Mouse (Mus musculus) cerebellum, adult 2 months (tissue): Measurements from ENCODE around the gene Ang6. TPM values are rescaled to one million over a fixed set of nuclear protein-coding genes. Genes with fewer than 3 reads are reported as not detected.
"Not testable (repeated sequence)": the region's sequence is repeated elsewhere in the genome, so short reads cannot be mapped to it uniquely, and the experiment has no call there.

Experiments used
- DNase-seq, 2 experiments: peaks; one replicate each; pipeline ENCODE4 v3.0.0; 2021
- H3K27ac ChIP-seq: fragments of 200-500 bp; 2 replicates; pipeline ENCODE4 v1.5.1; 2012; ENCODE audit warnings: low read length, control low read depth, inconsistent platforms; ENCODE audit not compliant: insufficient read depth
- H3K27me3 ChIP-seq: fragments of 200-500 bp; 2 replicates; pipeline ENCODE4 v1.6.1; 2012; ENCODE audit warnings: inconsistent platforms, mild to moderate bottlenecking, low read length, moderate library complexity; ENCODE audit not compliant: control insufficient read depth, insufficient read depth
- H3K4me1 ChIP-seq: fragments of 200-500 bp; 2 replicates; pipeline ENCODE4 v1.6.1; 2011; ENCODE audit warnings: low read length; ENCODE audit not compliant: control insufficient read depth, insufficient read depth
- H3K4me3 ChIP-seq: fragments of 200-500 bp; replicated peaks from 2 replicates; pipeline ENCODE3; 2011; ENCODE audit warnings: mild to moderate bottlenecking, low read depth, low read length, control low read depth; ENCODE audit not compliant: insufficient read depth
- CTCF ChIP-seq: fragments of 200-500 bp; IDR thresholded peaks from 2 replicates; pipeline ENCODE4 v1.5.1; 2011; ENCODE audit warnings: low read depth, mild to moderate bottlenecking, control low read depth, low read length, moderate library complexity, borderline replicate concordance; ENCODE audit not compliant: insufficient read depth
- POLR2A ChIP-seq: fragments of 200-500 bp; IDR thresholded peaks from 2 replicates; pipeline ENCODE4 v1.6.1; 2011; ENCODE audit warnings: low read length, control low read depth, borderline replicate concordance; ENCODE audit not compliant: insufficient read depth
- WGBS: fragments of 180-500 bp; shearing (Covaris S2); methylation state at CpG from one replicate; pipeline ENCODE4 v1.1.7; 2018; 5-methylcytosine and 5-hydroxymethylcytosine counted together
- polyA plus RNA-seq: library from polyadenylated mRNA; depleted of rRNA; stranded (reverse); fragments of >200 nt; gene quantifications from 2 replicates; pipeline ENCODE4 v1.2.3, GENCODE M21; 2012; rRNA removed

Ang6 gene
- polyA plus RNA-seq, 1 experiment, result not detected

DNA sequence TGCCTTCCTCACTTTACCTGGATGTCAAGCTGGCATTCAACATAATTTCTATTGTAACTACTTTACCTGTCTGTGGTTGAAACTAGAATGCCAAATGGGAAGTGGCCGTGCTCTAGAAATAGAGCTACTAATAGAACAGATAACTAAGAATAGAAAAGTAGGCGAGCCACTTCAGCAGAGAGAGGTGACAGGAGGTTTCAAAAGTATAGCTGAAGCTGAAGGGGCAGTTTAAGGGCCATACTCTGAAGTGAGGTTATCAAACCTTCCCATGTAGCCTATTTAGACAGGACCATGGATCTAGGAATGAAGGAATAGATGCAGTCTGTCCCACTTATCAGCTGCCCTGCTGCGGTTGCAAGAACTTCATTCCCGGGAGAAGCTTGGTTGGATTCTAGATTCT, 18.6 kb downstream of the Ang6 start:
- H3K27ac ChIP-seq, result no peak overlapping the region
- 69% methylated on average over 4 of the region's 4 CpGs for WGBS
- H3K4me3 ChIP-seq, result no peak overlapping the region
- no peak for DNase-seq
- H3K4me1 ChIP-seq, result no peaks in the 10 kb centered on the region
- no peaks in the 10 kb centered on the region for H3K27me3 ChIP-seq
- TF ChIP-seq CTCF, result no peak
- TF ChIP-seq POLR2A, result no peak

DNA sequence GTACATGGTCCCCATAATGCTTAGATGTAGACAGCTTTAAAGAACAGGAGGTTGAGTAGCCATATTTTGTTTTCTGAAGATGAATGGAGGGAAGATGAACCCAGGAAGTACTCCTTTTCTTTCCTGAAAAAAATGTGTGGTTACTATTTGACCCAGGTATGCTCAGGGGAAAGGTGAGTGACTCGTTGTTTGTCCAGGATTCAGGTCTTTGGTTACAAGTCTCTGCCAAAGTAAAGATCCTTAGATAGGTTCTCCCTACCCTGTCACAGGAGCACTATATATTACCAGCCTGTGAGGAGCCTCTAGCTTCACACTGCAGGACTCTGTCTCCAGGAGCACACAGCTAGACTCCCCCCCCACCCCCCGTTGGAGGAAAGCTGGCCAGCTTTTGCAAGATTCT, 45.3 kb downstream of the Ang6 start, which contains the start of gene Ang5:
Gene Ang5 (plus strand): TSS at position 301 of the 400 bp plus-strand sequence.
- H3K4me3 ChIP-seq, DNase-seq, H3K27me3 ChIP-seq, H3K27ac ChIP-seq, H3K4me1 ChIP-seq: not testable (repeated sequence)
- WGBS, result no CpG with 5 or more reads among the region's 2 CpGs

DNA sequence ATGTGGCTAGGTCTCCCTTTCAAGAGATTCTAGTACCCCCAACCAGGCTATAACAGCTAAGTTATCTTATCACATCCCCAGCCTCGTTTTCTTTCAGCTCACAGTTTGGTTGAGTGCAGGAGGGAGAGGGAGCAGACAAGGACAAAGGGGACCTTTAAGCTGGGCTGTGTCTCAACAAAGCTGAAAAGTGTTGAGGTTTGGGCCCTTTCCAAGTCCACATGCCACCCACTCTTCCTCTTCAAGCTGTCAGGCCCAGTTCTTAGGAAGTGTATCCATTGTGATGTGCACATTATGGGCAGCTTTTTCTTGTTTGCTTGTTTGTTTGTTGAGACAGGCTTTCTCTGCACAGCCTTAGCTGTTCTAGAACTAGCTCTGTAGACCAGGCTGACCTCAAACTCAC, 47.0 kb downstream of the Ang6 start:
- not testable (repeated sequence) for H3K4me1 ChIP-seq, DNase-seq, H3K27ac ChIP-seq, H3K4me3 ChIP-seq, H3K27me3 ChIP-seq
- no CpG with 5 or more reads among the region's 1 CpGs for WGBS

DNA sequence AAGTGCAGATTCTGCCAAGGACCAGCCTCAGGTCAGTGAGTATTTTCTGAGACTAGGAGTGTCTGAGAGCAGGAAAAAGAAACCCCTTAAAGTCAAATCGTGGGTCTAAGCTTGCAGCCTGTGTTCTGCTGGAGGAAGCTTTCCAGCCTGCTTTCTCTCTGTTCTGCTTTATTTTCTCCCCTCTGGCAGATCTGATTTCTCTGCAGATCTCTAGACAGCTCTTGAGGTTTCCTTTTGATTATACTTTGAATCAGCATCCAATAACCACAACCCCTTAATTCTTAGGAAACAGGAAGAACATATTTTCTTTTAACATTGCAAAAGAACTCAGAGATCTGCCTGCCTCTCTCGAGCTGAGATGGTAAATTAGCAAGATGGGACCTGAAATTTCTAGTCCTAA, 48.7 kb downstream of the Ang6 start:
- not testable (repeated sequence) for H3K4me1 ChIP-seq, H3K27ac ChIP-seq, DNase-seq, H3K4me3 ChIP-seq, H3K27me3 ChIP-seq
- 43% methylated on average over 2 of the region's 2 CpGs for WGBS

Other genes with a start within 250 kb of the Ang6 start
- not detected in 2 replicates for gene Gm8180, start 217.5 kb downstream of the Ang6 start, polyA plus RNA-seq
- not detected in 2 replicates for gene Ear1, start 126.8 kb downstream of the Ang6 start, polyA plus RNA-seq
- gene Ear10, start 78.7 kb downstream of the Ang6 start, polyA plus RNA-seq, result not detected in 2 replicates
- gene Gm8113, start 76.9 kb downstream of the Ang6 start, polyA plus RNA-seq, result 0.15 and 0.16 TPM in 2 replicates
- not detected in 2 replicates for gene Ang5, start 45.2 kb downstream of the Ang6 start, polyA plus RNA-seq
- 0.33 and 0.44 TPM in 2 replicates for gene Ear2, start 100.4 kb upstream of the Ang6 start, polyA plus RNA-seq
- not detected in 2 replicates for gene Gm3327, start 121.6 kb upstream of the Ang6 start, polyA plus RNA-seq
- not detected in 2 replicates for gene Gm8212, start 195.4 kb upstream of the Ang6 start, polyA plus RNA-seq
- not detected in 2 replicates for gene 4930503E14Rik, start 211.0 kb upstream of the Ang6 start, polyA plus RNA-seq